Mouse (Mus musculus) 3T3-L1 (cell line): Measurements from ENCODE around the gene Gm7849.
"Not testable (repeated sequence)": the region's sequence is repeated elsewhere in the genome, so short reads cannot be mapped to it uniquely, and the experiment has no call there.

Experiments
- DNase-seq: peaks from one replicate; pipeline ENCODE4 v3.0.0-alpha.2; 2015; ENCODE audit warnings: low read depth, low spot score

Gm7849 gene

GRCm38 (mm10) chr8:21456460-21456859 lies at the start of gene Gm7849:
Gm7849 (minus strand) TSS chr8:21456560.
- not testable (repeated sequence) for DNase-seq

- not testable (repeated sequence) for DNase-seq
Measured at GRCm38 (mm10) chr8:21427111-21427510, 29.2 kb downstream of the Gm7849 start, which contains the start of gene Defa36. Defa36 (plus strand) TSS chr8:21427411.
